Mouse (Mus musculus): ENCODE measurements at regions not wholly inside any gene's neighbourhood (a gene's known extent, or its start where the extent isn't known, plus 50 kb on each side); places are given as distances from the start of the nearest gene placed in this dataset.

DNA sequence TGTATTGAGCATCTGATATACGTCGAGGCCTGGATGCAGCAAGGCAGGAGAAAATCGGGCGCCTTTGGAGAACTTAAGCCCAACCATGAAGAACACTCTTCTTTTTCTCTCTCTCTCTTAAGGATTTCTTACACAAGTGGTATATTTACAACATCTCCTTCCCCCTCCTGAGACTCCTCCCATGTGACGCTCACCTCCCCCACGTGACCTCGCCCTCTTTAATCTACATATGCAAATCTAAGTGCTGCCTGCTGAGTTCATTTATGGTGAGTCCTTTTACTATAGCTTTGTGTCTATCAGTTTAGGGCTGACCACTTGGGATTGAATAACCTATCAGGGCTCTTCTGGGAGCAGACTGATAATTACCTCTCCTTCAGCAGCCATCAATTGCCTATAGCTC is 337.4 kb downstream of the Cd83 start:
- no peak for ATAC-seq (ENCODE audit: poor library complexity, severe bottlenecking)

- ATAC-seq (ENCODE audit: poor library complexity, severe bottlenecking) = no peak
These were observed 341.6 kb downstream of the Cd83 start for GRCm38 (mm10) chr13:44126198-44126597.

- ATAC-seq (ENCODE audit: poor library complexity, severe bottlenecking) = no peak
These were observed 344.1 kb downstream of the Cd83 start for GRCm38 (mm10) chr13:44128506-44129274.

- ATAC-seq (ENCODE audit: poor library complexity, severe bottlenecking) = no peak
These were observed 347.3 kb downstream of the Cd83 start for GRCm38 (mm10) chr13:44131916-44132315.

DNA sequence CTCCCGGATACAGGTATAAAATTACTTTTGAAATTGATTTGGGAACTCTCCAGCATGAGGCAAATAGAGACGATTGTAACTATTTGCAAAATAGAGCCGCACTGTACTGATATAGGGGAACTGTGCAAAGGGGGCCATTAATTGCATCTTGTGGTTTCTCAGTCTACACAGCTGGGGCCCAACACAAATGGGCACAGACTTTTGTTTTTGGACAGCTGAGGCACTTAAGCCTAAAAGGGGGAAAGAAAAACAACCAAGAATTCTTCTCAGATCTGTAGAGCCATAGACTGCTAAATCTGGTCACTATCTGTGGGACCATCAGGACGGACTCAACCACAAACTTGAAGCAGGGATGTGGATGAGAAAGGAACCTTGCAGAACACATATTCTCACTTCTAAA is 347.9 kb downstream of the Cd83 start:
- ATAC-seq (ENCODE audit: poor library complexity, severe bottlenecking) = no peak

DNA sequence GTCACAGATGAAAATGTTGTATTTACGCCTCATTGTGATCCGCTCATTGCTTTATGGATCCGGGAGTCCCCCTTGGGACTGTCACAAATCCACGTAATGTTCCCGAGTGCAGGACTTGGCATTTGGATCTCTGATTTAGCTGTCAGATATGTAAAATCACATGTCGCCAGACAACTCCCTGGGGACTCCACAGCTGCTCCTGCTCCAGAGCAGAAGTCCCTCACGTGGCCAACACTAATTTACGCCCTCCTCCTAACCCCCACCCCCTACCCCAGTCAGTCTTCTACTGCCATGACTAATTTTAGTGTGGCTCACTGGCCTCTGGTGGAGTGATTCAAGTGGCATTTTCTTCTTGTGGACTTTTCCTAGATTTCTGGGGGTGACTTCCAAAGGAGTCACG is 348.9 kb downstream of the Cd83 start:
- ATAC-seq (ENCODE audit: poor library complexity, severe bottlenecking) = no peak

GRCm38 (mm10) chr13:44141181-44141580 is 356.6 kb downstream of the Cd83 start:
- no peak for ATAC-seq (ENCODE audit: poor library complexity, severe bottlenecking)

GRCm38 (mm10) chr13:44145441-44145840 is 360.9 kb downstream of the Cd83 start:
- no peak for ATAC-seq (ENCODE audit: poor library complexity, severe bottlenecking)

DNA sequence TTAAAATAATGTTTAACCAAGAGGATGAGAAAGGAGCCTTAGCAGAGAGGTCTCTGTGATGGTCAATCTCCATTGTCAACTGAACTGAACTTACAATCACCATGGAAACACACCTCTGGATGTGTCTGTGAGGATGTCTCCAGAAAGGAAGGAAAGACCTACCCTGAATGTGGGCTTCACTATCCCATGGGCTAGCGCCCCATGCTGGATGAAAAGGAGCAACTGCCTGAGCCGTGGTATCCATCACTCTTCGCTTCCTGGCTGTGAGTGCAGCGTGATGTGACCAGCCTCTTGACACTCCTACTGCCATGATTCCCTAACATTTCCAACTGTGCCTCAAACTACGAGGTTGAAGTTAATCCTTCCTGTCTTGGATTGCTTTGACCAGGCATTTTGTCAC is 363.3 kb downstream of the Cd83 start:
- no peak for ATAC-seq (ENCODE audit: poor library complexity, severe bottlenecking)

GRCm38 (mm10) chr13:44149499-44149898 is 364.9 kb downstream of the Cd83 start:
- no peak for ATAC-seq (ENCODE audit: poor library complexity, severe bottlenecking)

GRCm38 (mm10) chr13:44151526-44151925 is 367.0 kb downstream of the Cd83 start:
- no peak for ATAC-seq (ENCODE audit: poor library complexity, severe bottlenecking)

DNA sequence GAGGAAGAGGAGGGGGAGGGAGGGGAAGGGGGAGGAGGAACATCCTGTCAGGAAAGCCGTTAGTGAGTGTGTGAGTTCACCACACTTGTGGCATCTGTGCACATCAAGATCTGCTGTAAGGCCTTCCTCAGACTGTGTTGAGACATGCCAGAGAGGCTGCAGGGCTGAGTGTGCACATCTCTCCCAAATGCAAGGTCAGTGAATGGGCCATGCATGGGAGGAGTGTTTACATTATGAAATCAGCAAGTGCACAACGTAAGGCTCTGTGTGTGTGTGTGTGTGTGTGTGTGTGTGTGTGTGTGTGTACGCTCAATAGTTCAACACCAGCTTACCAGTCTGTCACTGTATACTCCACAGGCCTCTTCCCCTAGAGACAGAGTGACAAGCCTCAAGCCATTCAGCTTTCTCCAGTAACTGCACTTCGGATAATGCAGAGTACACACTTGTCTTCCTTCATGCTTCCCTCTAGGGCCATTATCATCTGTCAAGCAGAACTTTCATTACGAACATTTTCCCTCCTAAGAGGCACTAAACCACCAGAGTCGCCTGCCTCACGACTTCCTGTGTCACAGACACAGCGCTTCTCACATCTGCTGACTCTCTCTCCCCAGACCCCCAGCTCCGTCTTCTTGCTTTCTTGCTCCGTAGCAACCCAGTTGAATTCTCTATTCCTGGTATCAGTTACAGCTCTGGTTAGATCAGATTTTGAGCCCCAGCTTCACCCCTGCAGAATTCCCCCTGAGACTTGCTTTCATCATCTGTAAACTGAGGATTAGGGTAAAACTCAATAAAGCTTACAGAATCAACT is 368.4 kb downstream of the Cd83 start:
- no peak for ATAC-seq (ENCODE audit: poor library complexity, severe bottlenecking)

- no peak for ATAC-seq (ENCODE audit: poor library complexity, severe bottlenecking)
These were observed 369.2 kb downstream of the Cd83 start for GRCm38 (mm10) chr13:44153784-44154183.

- ATAC-seq (ENCODE audit: poor library complexity, severe bottlenecking) = no peak
These were observed 371.4 kb downstream of the Cd83 start for GRCm38 (mm10) chr13:44155956-44156355.

DNA sequence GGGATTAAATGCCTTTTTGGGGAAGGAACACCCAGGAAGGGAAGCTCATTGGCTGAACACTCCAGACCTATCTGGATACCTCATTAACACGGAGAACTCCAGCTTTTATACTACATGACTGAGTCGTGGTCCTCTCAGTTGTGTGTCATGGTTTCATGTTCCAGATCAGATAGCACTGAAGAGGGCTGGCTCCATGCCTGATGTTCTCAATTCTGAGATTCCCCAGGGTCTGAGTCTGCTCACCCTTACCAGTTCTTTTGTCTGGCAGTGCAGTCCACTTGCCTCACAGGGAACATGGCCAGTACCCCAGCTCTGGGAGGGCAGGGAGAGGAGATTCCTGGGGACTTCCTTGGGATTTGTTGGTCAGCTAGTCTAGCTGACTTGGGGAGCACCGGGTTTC is 372.0 kb downstream of the Cd83 start:
- no peak for ATAC-seq (ENCODE audit: poor library complexity, severe bottlenecking)

- no peak for ATAC-seq (ENCODE audit: poor library complexity, severe bottlenecking)
These were observed 372.7 kb downstream of the Cd83 start for GRCm38 (mm10) chr13:44157236-44157635.

DNA sequence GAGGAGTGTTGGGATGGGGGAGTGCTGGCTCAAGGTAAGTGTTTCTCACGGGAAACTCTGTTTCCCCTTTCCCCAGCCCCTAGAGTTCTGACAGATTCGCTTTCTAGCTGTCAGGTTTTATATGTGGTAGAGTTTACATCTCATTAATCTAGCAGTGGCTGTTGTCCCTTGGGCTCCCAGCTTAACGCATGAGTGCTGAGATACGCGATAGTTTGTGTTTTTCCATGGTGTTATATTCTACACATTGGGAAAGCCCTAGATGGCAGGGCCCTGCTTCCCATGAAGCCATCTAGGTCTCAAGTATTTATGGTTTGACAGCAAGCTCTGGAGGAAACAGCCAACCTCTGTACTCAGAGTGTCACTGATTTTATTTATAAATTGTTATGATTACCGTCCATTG is 373.8 kb downstream of the Cd83 start:
- ATAC-seq (ENCODE audit: poor library complexity, severe bottlenecking) = no peak

DNA sequence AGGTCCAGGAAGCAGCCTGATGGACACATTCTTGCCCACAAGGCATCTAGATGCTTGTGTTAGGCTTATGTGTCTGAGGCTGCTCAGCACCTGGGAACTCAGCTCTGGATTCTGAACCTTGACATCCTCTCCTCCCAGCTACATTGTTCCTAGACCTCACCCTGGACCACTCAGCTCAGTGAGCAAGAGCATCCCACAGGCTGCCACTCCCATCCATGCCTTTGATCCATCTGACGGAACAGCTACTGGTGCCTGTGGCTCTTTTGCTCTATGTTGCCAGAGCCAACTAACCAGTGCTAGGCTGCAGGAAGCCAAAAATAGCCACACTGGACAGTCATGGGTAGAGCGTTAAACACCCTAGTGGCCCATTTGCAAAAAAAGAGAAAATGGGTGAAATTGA is 374.8 kb downstream of the Cd83 start:
- no peak for ATAC-seq (ENCODE audit: poor library complexity, severe bottlenecking)

DNA sequence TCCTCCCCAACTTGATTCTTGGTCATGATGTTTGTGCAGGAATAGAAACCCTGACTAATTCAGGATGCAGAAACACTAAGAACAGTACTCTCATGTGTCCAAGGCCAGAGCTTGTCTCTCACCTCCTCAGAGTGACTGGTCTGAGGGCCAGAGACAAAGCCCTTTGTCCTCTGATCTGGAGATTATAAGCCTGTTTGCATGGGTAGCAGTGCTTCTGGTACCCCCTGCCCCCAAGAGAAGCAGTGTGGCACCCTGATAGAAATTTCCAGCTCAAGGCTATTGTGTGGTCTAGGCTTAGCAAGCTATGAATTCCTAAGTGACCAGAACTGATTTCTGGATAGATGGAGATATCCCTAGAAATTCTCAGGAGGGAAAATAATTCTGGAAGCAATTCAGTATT is 380.2 kb downstream of the Cd83 start:
- ATAC-seq (ENCODE audit: poor library complexity, severe bottlenecking) = no peak

GRCm38 (mm10) chr13:44167186-44167585 is 382.6 kb downstream of the Cd83 start:
- ATAC-seq (ENCODE audit: poor library complexity, severe bottlenecking) = no peak

DNA sequence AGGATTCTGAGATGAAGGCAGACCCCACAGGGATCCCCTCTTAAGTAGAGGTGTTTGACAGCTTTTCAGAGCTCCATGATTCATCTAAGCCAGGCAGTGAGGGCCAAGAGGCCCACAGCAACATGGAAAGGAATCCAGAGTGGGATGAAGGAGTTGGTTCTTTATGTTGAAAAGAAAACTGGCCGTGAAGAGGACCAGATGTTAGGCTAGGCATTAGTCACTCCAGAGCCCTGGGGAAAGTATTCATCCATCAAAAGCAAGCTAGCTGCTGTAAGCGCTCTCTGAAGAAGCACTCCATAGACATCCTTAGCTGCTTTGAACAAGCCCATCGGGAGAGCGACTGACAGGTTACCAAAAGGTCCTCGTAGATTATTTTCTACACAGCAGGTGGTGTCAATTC is 383.6 kb downstream of the Cd83 start:
- no peak for ATAC-seq (ENCODE audit: poor library complexity, severe bottlenecking)

- no peak for ATAC-seq (ENCODE audit: poor library complexity, severe bottlenecking)
These were observed 387.1 kb downstream of the Cd83 start for GRCm38 (mm10) chr13:44171639-44172038.
